Mouse (Mus musculus): ENCODE results near the gene Gm13287. TPM values are rescaled to one million over a fixed set of nuclear protein-coding genes. Genes with fewer than 3 reads are reported as not detected.

Gm13287 gene
- polyA plus RNA-seq, 1 experiment from 2014 or later: not detected

Other genes starting within 250 kb of the Gm13287 start
- gene Ifna15, start 245.0 kb upstream of the Gm13287 start, polyA plus RNA-seq (2015; fragmentation: Nextera tagmentation; extraction: Ambion mirVana): not detected in 2 replicates
- gene Ifna14, start 231.5 kb upstream of the Gm13287 start, polyA plus RNA-seq (2015; fragmentation: Nextera tagmentation; extraction: Ambion mirVana): not detected in 2 replicates
- not detected in 2 replicates for gene Ifna9, start 210.9 kb upstream of the Gm13287 start, polyA plus RNA-seq (2015; fragmentation: Nextera tagmentation; extraction: Ambion mirVana)
- not detected in 2 replicates for gene Ifna12, start 199.9 kb upstream of the Gm13287 start, polyA plus RNA-seq (2015; fragmentation: Nextera tagmentation; extraction: Ambion mirVana)
- not detected in 2 replicates for gene C87499, start 168.8 kb upstream of the Gm13287 start, polyA plus RNA-seq (2015; fragmentation: Nextera tagmentation; extraction: Ambion mirVana)
- gene Ifna13, start 158.8 kb upstream of the Gm13287 start, polyA plus RNA-seq (2015; fragmentation: Nextera tagmentation; extraction: Ambion mirVana): not detected in 2 replicates
- gene Ifna16, start 126.3 kb upstream of the Gm13287 start, polyA plus RNA-seq (2015; fragmentation: Nextera tagmentation; extraction: Ambion mirVana): not detected in 2 replicates
- gene Ifna2, start 119.3 kb upstream of the Gm13287 start, polyA plus RNA-seq (2015; fragmentation: Nextera tagmentation; extraction: Ambion mirVana): not detected in 2 replicates
- gene Ifnab, start 111.9 kb upstream of the Gm13287 start, polyA plus RNA-seq (2015; fragmentation: Nextera tagmentation; extraction: Ambion mirVana): not detected in 2 replicates
- 1.6 and 2.6 TPM in 2 replicates for gene Gm26566, start 81.4 kb upstream of the Gm13287 start, polyA plus RNA-seq (2015; fragmentation: Nextera tagmentation; extraction: Ambion mirVana)
- gene Klhl9, start 80.8 kb upstream of the Gm13287 start, polyA plus RNA-seq (2015; fragmentation: Nextera tagmentation; extraction: Ambion mirVana): 129 and 130 TPM in 2 replicates
- gene Gm13271, start 48.4 kb upstream of the Gm13287 start, polyA plus RNA-seq (2015; fragmentation: Nextera tagmentation; extraction: Ambion mirVana): not detected in 2 replicates
- 0.22 TPM in 1 of 2 replicates, not detected in the other for gene Gm13283, start 43.1 kb upstream of the Gm13287 start, polyA plus RNA-seq (2015; fragmentation: Nextera tagmentation; extraction: Ambion mirVana)
- gene Gm13290, start 29.4 kb upstream of the Gm13287 start, polyA plus RNA-seq (2015; fragmentation: Nextera tagmentation; extraction: Ambion mirVana): 0.22 TPM in 1 of 2 replicates, not detected in the other
- gene Gm13289, start 26.3 kb upstream of the Gm13287 start, polyA plus RNA-seq (2015; fragmentation: Nextera tagmentation; extraction: Ambion mirVana): not detected in 2 replicates
- not detected in 2 replicates for gene Gm13272, start 23.4 kb upstream of the Gm13287 start, polyA plus RNA-seq (2015; fragmentation: Nextera tagmentation; extraction: Ambion mirVana)
- gene Ifnz, start 21.1 kb upstream of the Gm13287 start, polyA plus RNA-seq (2015; fragmentation: Nextera tagmentation; extraction: Ambion mirVana): not detected in 2 replicates
- not detected in 2 replicates for gene Gm13276, start 17.5 kb upstream of the Gm13287 start, polyA plus RNA-seq (2015; fragmentation: Nextera tagmentation; extraction: Ambion mirVana)
- not detected in 2 replicates for gene Gm13277, start 14.6 kb upstream of the Gm13287 start, polyA plus RNA-seq (2015; fragmentation: Nextera tagmentation; extraction: Ambion mirVana)
- not detected in 2 replicates for gene Gm13278, start 11.7 kb upstream of the Gm13287 start, polyA plus RNA-seq (2015; fragmentation: Nextera tagmentation; extraction: Ambion mirVana)
- gene Gm13275, start 8.8 kb upstream of the Gm13287 start, polyA plus RNA-seq (2015; fragmentation: Nextera tagmentation; extraction: Ambion mirVana): not detected in 2 replicates
- gene Gm13279, start 5.9 kb upstream of the Gm13287 start, polyA plus RNA-seq (2015; fragmentation: Nextera tagmentation; extraction: Ambion mirVana): not detected in 2 replicates
- gene Gm13285, start 3.6 kb upstream of the Gm13287 start, polyA plus RNA-seq (2015; fragmentation: Nextera tagmentation; extraction: Ambion mirVana): not detected in 2 replicates
- not detected in 2 replicates for gene Gm13288, start 2.3 kb downstream of the Gm13287 start, polyA plus RNA-seq (2015; fragmentation: Nextera tagmentation; extraction: Ambion mirVana)
- gene Ifna7, start 13.0 kb downstream of the Gm13287 start, polyA plus RNA-seq (2015; fragmentation: Nextera tagmentation; extraction: Ambion mirVana): not detected in 2 replicates
- gene Ifna11, start 16.7 kb downstream of the Gm13287 start, polyA plus RNA-seq (2015; fragmentation: Nextera tagmentation; extraction: Ambion mirVana): not detected in 2 replicates
- gene Ifna6, start 24.2 kb downstream of the Gm13287 start, polyA plus RNA-seq (2015; fragmentation: Nextera tagmentation; extraction: Ambion mirVana): not detected in 2 replicates
- not detected in 2 replicates for gene Ifna5, start 32.3 kb downstream of the Gm13287 start, polyA plus RNA-seq (2015; fragmentation: Nextera tagmentation; extraction: Ambion mirVana)
- gene Ifna4, start 38.6 kb downstream of the Gm13287 start, polyA plus RNA-seq (2015; fragmentation: Nextera tagmentation; extraction: Ambion mirVana): not detected in 2 replicates
- not detected in 2 replicates for gene Ifna1, start 46.8 kb downstream of the Gm13287 start, polyA plus RNA-seq (2015; fragmentation: Nextera tagmentation; extraction: Ambion mirVana)
- gene Ifne, start 76.9 kb downstream of the Gm13287 start, polyA plus RNA-seq (2015; fragmentation: Nextera tagmentation; extraction: Ambion mirVana): not detected in 2 replicates

Measured in hindbrain, embryonic 13.5 days (tissue).